Mouse (Mus musculus) CH12.LX (cell line): ENCODE measurements around the gene Capn8.

Source experiments
- CHD1 ChIP-seq: IDR thresholded peaks from 2 replicates; pipeline ENCODE4 v1.6.1; 2012; ENCODE audit warnings: low read depth, low read length, improper control_type of control experiment, inconsistent platforms
- CTCF ChIP-seq, 2 experiments: IDR thresholded peaks in 1 of 2; conservative IDR thresholded peaks in 1 of 2; 2 replicates each; pipeline ENCODE4 v1.5.1; 2011 to 2012; ENCODE audit warnings: low read depth in 2 of 2, low read length in 2 of 2, improper control_type of control experiment in 1 of 2, inconsistent platforms in 1 of 2, mild to moderate bottlenecking in 1 of 2, moderate library complexity in 1 of 2
- E2F4 ChIP-seq: IDR thresholded peaks from 2 replicates; pipeline ENCODE4 v1.6.1; 2011; ENCODE audit warnings: low read depth, low read length, improper control_type of control experiment; ENCODE audit not compliant: insufficient replicate concordance
- ETS1 ChIP-seq: conservative IDR thresholded peaks from 2 replicates; pipeline ENCODE4 v1.6.1; 2012; ENCODE audit warnings: low read depth, mild to moderate bottlenecking, inconsistent platforms, low read length, improper control_type of control experiment, moderate library complexity
- KAT2A ChIP-seq: IDR thresholded peaks from 2 replicates; pipeline ENCODE4 v1.6.1; 2012; ENCODE audit warnings: low read length, improper control_type of control experiment, inconsistent platforms; ENCODE audit not compliant: insufficient replicate concordance
- MYC ChIP-seq: IDR thresholded peaks from 2 replicates; pipeline ENCODE4 v1.6.1; 2011; ENCODE audit warnings: low read depth, mild to moderate bottlenecking, improper control_type of control experiment, low read length
- NRF1 ChIP-seq: IDR thresholded peaks from 2 replicates; pipeline ENCODE4 v1.6.1; 2014; ENCODE audit warnings: low read depth, mild to moderate bottlenecking, inconsistent platforms, low read length, improper control_type of control experiment, moderate library complexity
- POLR2A ChIP-seq: IDR thresholded peaks from 2 replicates; pipeline ENCODE4 v1.6.1; 2011; ENCODE audit warnings: low read depth, mild to moderate bottlenecking, improper control_type of control experiment, low read length
- SMC3 ChIP-seq: IDR thresholded peaks from 2 replicates; pipeline ENCODE4 v1.6.1; 2011; ENCODE audit warnings: low read depth, low read length, improper control_type of control experiment
- TBP ChIP-seq: conservative IDR thresholded peaks from 2 replicates; pipeline ENCODE4 v1.6.1; 2011; ENCODE audit warnings: low read depth, low read length, improper control_type of control experiment
- USF1 ChIP-seq: IDR thresholded peaks from 2 replicates; pipeline ENCODE4 v1.6.1; 2014; ENCODE audit warnings: low read depth, mild to moderate bottlenecking, inconsistent platforms, low read length, improper control_type of control experiment
- USF2 ChIP-seq: conservative IDR thresholded peaks from 2 replicates; pipeline ENCODE4 v1.6.1; 2011; ENCODE audit warnings: low read depth, low read length, improper control_type of control experiment
- ZC3H11A ChIP-seq: IDR thresholded peaks from 2 replicates; pipeline ENCODE4 v1.6.1; 2012; ENCODE audit warnings: low read depth, mild to moderate bottlenecking, inconsistent platforms, low read length, improper control_type of control experiment
- ZNF384 ChIP-seq: IDR thresholded peaks from 2 replicates; pipeline ENCODE4 v1.6.1; 2012; ENCODE audit warnings: low read depth, low read length, improper control_type of control experiment, inconsistent platforms

- TF ChIP-seq POLR2A (no peak), ZNF384 (no peak), CTCF (conservative IDR thresholded peaks at IDR 0.05 in 1 of 2, IDR thresholded peaks at IDR 0.05 in 1 of 2; ENCODE audit: low read depth in 2 of 2, low read length in 2 of 2) (no peak), CHD1 (no peak), TBP (no peak), USF2 (no peak), NRF1 (no peak), SMC3 (no peak), KAT2A (no peak), ETS1 (no peak), E2F4 (no peak), ZC3H11A (no peak), USF1 (no peak), MYC (no peak)
Observed at GRCm38 (mm10) chr1:182558271-182558670, 6.5 kb upstream of the Capn8 start.
